Mouse (Mus musculus) layer of hippocampus, postnatal 14 days (tissue): ENCODE data around the gene Herc6. TPM values are rescaled to one million over a fixed set of nuclear protein-coding genes. Genes with fewer than 3 reads are reported as not detected.

ENCODE experiments used
- total RNA-seq, 2 experiments: library from RNA; stranded (reverse); gene quantifications; 2 replicates each; pipeline ENCODE4 v1.2.3; 2021

Herc6 gene
- total RNA-seq, 2 experiments from 2014 or later, result 2.6 to 2.8 TPM

Other genes starting within 250 kb of the Herc6 start
- not detected for gene Vmn1r17, start 217.3 kb upstream of the Herc6 start, total RNA-seq
- under 1 TPM; 0.05 TPM for gene Vmn1r18, start 185.2 kb upstream of the Herc6 start, total RNA-seq
- gene Vmn1r19, start 177.2 kb upstream of the Herc6 start, total RNA-seq, result not detected
- gene Vmn1r20, start 152.1 kb upstream of the Herc6 start, total RNA-seq, result not detected
- gene Ppm1k, start 45.5 kb upstream of the Herc6 start, total RNA-seq, result 10 to 100 TPM; 44.7 to 49.7 TPM
- 1 to 10 TPM; 6.8 to 7.5 TPM for gene Pyurf, start 111.1 kb downstream of the Herc6 start, total RNA-seq
- gene Lancl2, start 121.5 kb downstream of the Herc6 start, total RNA-seq, result 100 to 1,000 TPM; 108 to 109 TPM
- 10 to 100 TPM; 61.7 to 66.7 TPM for gene Vopp1, start 244.2 kb downstream of the Herc6 start, total RNA-seq